Mouse (Mus musculus): ENCODE data around the gene Galnt2. TPM values are rescaled to one million over a fixed set of nuclear protein-coding genes. Genes with fewer than 3 reads are reported as not detected.

Galnt2 gene
- total RNA-seq (2021) = 10 to 100 TPM; 40.3 to 42.5 TPM
- long read RNA-seq, experiment 1, full-length matches to known transcripts = 53 of 72 reads
- long read RNA-seq, experiment 1, partial matches to known transcripts = 14 of 72 reads
- long read RNA-seq, experiment 1, other reads (novel, unspliced or antisense) = 5 of 72 reads
- long read RNA-seq, experiment 2, full-length matches to known transcripts = 57 of 65 reads
- long read RNA-seq, experiment 2, partial matches to known transcripts = 7 of 65 reads
- long read RNA-seq, experiment 2, other reads (novel, unspliced or antisense) = 1 of 65 reads

GRCm38 (mm10) chr8:124231176-124231484 lies at the start of gene Galnt2:
Gene Galnt2, plus strand, starts transcription at chr8:124231391.
- peak; percentile 85 for DNase-seq (ENCODE audit: low spot score)

GRCm38 (mm10) chr8:124181751-124182150 lies 49.4 kb upstream of the Galnt2 start:
- no peak for DNase-seq (ENCODE audit: low spot score)

- DNase-seq (ENCODE audit: low spot score) = no peak
Observed at GRCm38 (mm10) chr8:124182224-124182623, 49.0 kb upstream of the Galnt2 start.

GRCm38 (mm10) chr8:124184078-124184477 lies 47.1 kb upstream of the Galnt2 start:
- DNase-seq (ENCODE audit: low spot score) = no peak

- DNase-seq (ENCODE audit: low spot score) = no peak
Observed at GRCm38 (mm10) chr8:124184507-124184906, 46.7 kb upstream of the Galnt2 start.

GRCm38 (mm10) chr8:124185081-124185480 lies 46.1 kb upstream of the Galnt2 start:
- no peak for DNase-seq (ENCODE audit: low spot score)

GRCm38 (mm10) chr8:124190388-124190787 lies 40.8 kb upstream of the Galnt2 start:
- no peak for DNase-seq (ENCODE audit: low spot score)

GRCm38 (mm10) chr8:124192242-124192641 lies 38.9 kb upstream of the Galnt2 start:
- no peak for DNase-seq (ENCODE audit: low spot score)

- DNase-seq (ENCODE audit: low spot score) = peak; percentile 79
Observed at GRCm38 (mm10) chr8:124192976-124193375, 38.2 kb upstream of the Galnt2 start.

GRCm38 (mm10) chr8:124193992-124194391 lies 37.2 kb upstream of the Galnt2 start:
- no peak for DNase-seq (ENCODE audit: low spot score)

GRCm38 (mm10) chr8:124196195-124196594 lies 35.0 kb upstream of the Galnt2 start:
- DNase-seq (ENCODE audit: low spot score) = peak; percentile 44

GRCm38 (mm10) chr8:124196797-124197196 lies 34.4 kb upstream of the Galnt2 start:
- DNase-seq (ENCODE audit: low spot score) = no peak

GRCm38 (mm10) chr8:124198230-124198629 lies 33.0 kb upstream of the Galnt2 start:
- DNase-seq (ENCODE audit: low spot score) = no peak

GRCm38 (mm10) chr8:124200400-124200799 lies 30.8 kb upstream of the Galnt2 start:
- DNase-seq (ENCODE audit: low spot score) = no peak

GRCm38 (mm10) chr8:124201706-124202105 lies 29.5 kb upstream of the Galnt2 start:
- DNase-seq (ENCODE audit: low spot score) = no peak

GRCm38 (mm10) chr8:124202895-124203294 lies 28.3 kb upstream of the Galnt2 start:
- no peak for DNase-seq (ENCODE audit: low spot score)

- DNase-seq (ENCODE audit: low spot score) = no peak
Observed at GRCm38 (mm10) chr8:124204001-124204601, 27.1 kb upstream of the Galnt2 start.

GRCm38 (mm10) chr8:124212148-124212547 lies 19.0 kb upstream of the Galnt2 start:
- DNase-seq (ENCODE audit: low spot score) = no peak

GRCm38 (mm10) chr8:124216951-124217350 lies 14.2 kb upstream of the Galnt2 start:
- DNase-seq (ENCODE audit: low spot score) = no peak

GRCm38 (mm10) chr8:124229883-124230282 lies 1.3 kb upstream of the Galnt2 start:
- no peak for DNase-seq (ENCODE audit: low spot score)

- no peak for DNase-seq (ENCODE audit: low spot score)
Observed at GRCm38 (mm10) chr8:124230496-124231175, 555 bp upstream of the Galnt2 start.

- DNase-seq (ENCODE audit: low spot score) = peak; percentile 18
Observed at GRCm38 (mm10) chr8:124231485-124232279, 491 bp downstream of the Galnt2 start.

Measured in gastrocnemius, adult 18-20 months (tissue).